Mouse (Mus musculus): ENCODE measurements around the gene Adcy1. TPM values are rescaled to one million over a fixed set of nuclear protein-coding genes. Genes with fewer than 3 reads are reported as not detected.

Gene Adcy1
- polyA plus RNA-seq, 1 experiment from 2014 or later: 10.9 TPM

- Histone ChIP-seq H3K27me3 (ENCODE audit: control insufficient read depth, insufficient read depth, low read depth, low read length) (no peaks in the 10 kb centered on the region), H3K4me1 (ENCODE audit: control insufficient read depth, insufficient read depth, low read length) (peaks cover 7% of the 10 kb centered on the region), H3K4me2 (ENCODE audit: low read length) (no peak overlapping the region), H3K27ac (ENCODE audit: low read length) (no peak overlapping the region), H3K36me3 (ENCODE audit: control insufficient read depth, insufficient read depth, low read length) (0 out of 2 replicates have a peak, but pooled peaks cover 2% of the 10 kb centered on the region), H3K9me3 (replicated peaks; ENCODE audit: control insufficient read depth, low read length, poor library complexity, severe bottlenecking) (no peaks in the 10 kb centered on the region), H3K4me3 (ENCODE audit: low read depth, low read length) (no peak overlapping the region), H3K9ac (ENCODE audit: low read depth, low read length) (no peak overlapping the region)
- WGBS: 37% methylated on average over 4 of the region's 4 CpGs
- ATAC-seq: no peak
Measured at GRCm38 (mm10) chr11:7164416-7164815, 101.1 kb downstream of the Adcy1 start.

DNA sequence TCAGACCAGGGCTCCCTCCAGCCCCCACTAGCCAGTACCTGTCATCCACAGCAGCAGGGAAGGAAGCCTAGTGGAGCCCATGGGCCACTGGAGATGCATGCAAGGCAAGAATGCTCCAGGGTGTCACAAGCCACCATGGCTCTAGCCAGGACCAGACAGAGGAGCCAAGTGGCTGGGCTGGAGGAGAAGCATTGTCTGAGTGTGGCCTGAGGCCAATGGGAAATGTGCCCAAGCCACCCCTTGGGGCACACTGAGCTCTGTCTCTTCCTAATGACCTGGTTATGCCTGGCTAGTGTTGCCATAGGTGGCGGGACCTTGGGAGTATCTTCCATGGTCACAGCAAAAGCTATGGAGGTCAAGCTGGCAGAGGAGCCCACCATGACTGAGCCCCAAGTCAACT, 106.4 kb downstream of the Adcy1 start:
- H3K4me2 ChIP-seq (ENCODE audit: low read length): no peak overlapping the region
- no peak overlapping the region for H3K4me3 ChIP-seq (ENCODE audit: low read depth, low read length)
- H3K27ac ChIP-seq (ENCODE audit: low read length): no peak overlapping the region
- peaks cover 11% of the 10 kb centered on the region; the same call in 1 of the 2 replicates for H3K36me3 ChIP-seq (ENCODE audit: control insufficient read depth, insufficient read depth, low read length)
- H3K9ac ChIP-seq (ENCODE audit: low read depth, low read length): no peak overlapping the region
- H3K4me1 ChIP-seq (ENCODE audit: control insufficient read depth, insufficient read depth, low read length): no peaks in the 10 kb centered on the region
- ATAC-seq: 0 out of 2 replicates have a peak, but pooled peaks have one; percentile 23
- no peaks in the 10 kb centered on the region for H3K9me3 ChIP-seq (replicated peaks; ENCODE audit: control insufficient read depth, low read length, poor library complexity, severe bottlenecking)
- H3K27me3 ChIP-seq (ENCODE audit: control insufficient read depth, insufficient read depth, low read depth, low read length): no peaks in the 10 kb centered on the region
- 92% methylated on average over 1 of the region's 1 CpGs for WGBS

DNA sequence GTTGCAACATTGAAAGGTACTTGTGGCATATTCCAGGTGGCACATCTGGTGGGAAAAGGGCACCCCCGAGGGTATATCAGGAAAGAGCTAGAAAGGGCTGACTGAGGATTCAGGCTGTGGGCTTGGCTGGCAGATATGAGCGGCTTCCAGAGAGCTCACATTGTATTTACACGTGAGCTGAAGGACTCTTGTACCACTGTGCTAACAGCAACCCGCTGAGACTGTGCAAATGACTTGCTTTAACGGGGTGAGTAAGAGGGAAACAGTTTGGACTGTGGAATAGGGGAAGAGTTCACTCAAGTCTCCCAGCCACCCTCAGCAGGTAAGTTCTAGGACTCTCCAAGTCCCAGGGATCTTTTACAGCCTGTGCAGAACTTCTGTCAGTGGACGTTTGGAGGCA, 110.4 kb downstream of the Adcy1 start:
- Histone ChIP-seq H3K36me3 (ENCODE audit: control insufficient read depth, insufficient read depth, low read length) (peaks cover 11% of the 10 kb centered on the region; the same call in 1 of the 2 replicates), H3K9ac (ENCODE audit: low read depth, low read length) (no peak overlapping the region), H3K4me3 (ENCODE audit: low read depth, low read length) (no peak overlapping the region), H3K4me2 (ENCODE audit: low read length) (no peak overlapping the region), H3K9me3 (replicated peaks; ENCODE audit: control insufficient read depth, low read length, poor library complexity, severe bottlenecking) (no peaks in the 10 kb centered on the region), H3K27ac (ENCODE audit: low read length) (no peak overlapping the region), H3K27me3 (ENCODE audit: control insufficient read depth, insufficient read depth, low read depth, low read length) (no peaks in the 10 kb centered on the region), H3K4me1 (ENCODE audit: control insufficient read depth, insufficient read depth, low read length) (no peaks in the 10 kb centered on the region)
- no peak for ATAC-seq
- WGBS: 87% methylated on average over 6 of the region's 6 CpGs

DNA sequence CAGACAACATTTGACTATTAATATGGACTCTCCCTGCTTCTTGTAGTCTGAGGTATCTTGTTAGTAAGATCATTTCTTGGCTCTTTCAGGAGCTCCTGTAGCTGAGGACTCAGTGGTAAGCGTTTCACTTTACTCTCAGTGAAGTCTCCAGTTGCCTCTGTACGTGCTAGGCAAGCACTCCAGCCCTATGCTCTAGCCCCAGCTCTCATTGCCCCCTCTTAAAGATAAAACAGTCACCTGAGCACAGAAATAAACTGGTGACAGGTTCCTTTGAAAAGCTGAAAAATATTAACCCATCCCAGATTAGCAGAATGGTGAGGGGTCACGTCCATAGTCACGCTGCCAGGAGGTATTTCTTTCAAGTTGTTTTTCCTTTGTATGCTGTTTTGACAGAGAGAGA, 115.4 kb downstream of the Adcy1 start:
- H3K27me3 ChIP-seq (ENCODE audit: control insufficient read depth, insufficient read depth, low read depth, low read length): no peaks in the 10 kb centered on the region
- H3K9me3 ChIP-seq (replicated peaks; ENCODE audit: control insufficient read depth, low read length, poor library complexity, severe bottlenecking): no peaks in the 10 kb centered on the region
- H3K27ac ChIP-seq (ENCODE audit: low read length): no peak overlapping the region
- 68% methylated on average over 4 of the region's 4 CpGs for WGBS
- H3K4me2 ChIP-seq (ENCODE audit: low read length): no peak overlapping the region
- no peaks in the 10 kb centered on the region for H3K36me3 ChIP-seq (ENCODE audit: control insufficient read depth, insufficient read depth, low read length)
- no peak overlapping the region for H3K4me3 ChIP-seq (ENCODE audit: low read depth, low read length)
- H3K4me1 ChIP-seq (ENCODE audit: control insufficient read depth, insufficient read depth, low read length): no peaks in the 10 kb centered on the region
- no peak overlapping the region for H3K9ac ChIP-seq (ENCODE audit: low read depth, low read length)
- ATAC-seq: no peak

- H3K4me3 ChIP-seq (ENCODE audit: low read depth, low read length): no peak overlapping the region
- H3K27ac ChIP-seq (ENCODE audit: low read length): no peak overlapping the region
- no peaks in the 10 kb centered on the region for H3K27me3 ChIP-seq (ENCODE audit: control insufficient read depth, insufficient read depth, low read depth, low read length)
- H3K9me3 ChIP-seq (replicated peaks; ENCODE audit: control insufficient read depth, low read length, poor library complexity, severe bottlenecking): no peaks in the 10 kb centered on the region
- no peaks in the 10 kb centered on the region for H3K4me1 ChIP-seq (ENCODE audit: control insufficient read depth, insufficient read depth, low read length)
- H3K4me2 ChIP-seq (ENCODE audit: low read length): no peak overlapping the region
- no peaks in the 10 kb centered on the region for H3K36me3 ChIP-seq (ENCODE audit: control insufficient read depth, insufficient read depth, low read length)
- H3K9ac ChIP-seq (ENCODE audit: low read depth, low read length): no peak overlapping the region
- no peak for ATAC-seq
- WGBS: 87% methylated on average over 2 of the region's 2 CpGs
Measured at GRCm38 (mm10) chr11:7179276-7179675, 116.0 kb downstream of the Adcy1 start.

GRCm38 (mm10) chr11:7182409-7183042, 119.2 kb downstream of the Adcy1 start:
- Histone ChIP-seq H3K4me3 (ENCODE audit: low read depth, low read length) (no peak overlapping the region), H3K4me2 (ENCODE audit: low read length) (no peak overlapping the region), H3K27ac (ENCODE audit: low read length) (no peak overlapping the region), H3K4me1 (ENCODE audit: control insufficient read depth, insufficient read depth, low read length) (no peaks in the 10 kb centered on the region), H3K36me3 (ENCODE audit: control insufficient read depth, insufficient read depth, low read length) (no peaks in the 10 kb centered on the region), H3K9ac (ENCODE audit: low read depth, low read length) (no peak overlapping the region), H3K27me3 (ENCODE audit: control insufficient read depth, insufficient read depth, low read depth, low read length) (no peaks in the 10 kb centered on the region), H3K9me3 (replicated peaks; ENCODE audit: control insufficient read depth, low read length, poor library complexity, severe bottlenecking) (no peaks in the 10 kb centered on the region)
- WGBS: 8% methylated on average over 8 of the region's 8 CpGs
- peak; percentile 78 for ATAC-seq

- Histone ChIP-seq H3K4me2 (ENCODE audit: low read length) (no peak overlapping the region), H3K4me3 (ENCODE audit: low read depth, low read length) (no peak overlapping the region), H3K9me3 (replicated peaks; ENCODE audit: control insufficient read depth, low read length, poor library complexity, severe bottlenecking) (no peaks in the 10 kb centered on the region), H3K4me1 (ENCODE audit: control insufficient read depth, insufficient read depth, low read length) (no peaks in the 10 kb centered on the region), H3K27me3 (ENCODE audit: control insufficient read depth, insufficient read depth, low read depth, low read length) (no peaks in the 10 kb centered on the region), H3K9ac (ENCODE audit: low read depth, low read length) (no peak overlapping the region), H3K36me3 (ENCODE audit: control insufficient read depth, insufficient read depth, low read length) (no peaks in the 10 kb centered on the region), H3K27ac (ENCODE audit: low read length) (no peak overlapping the region)
- ATAC-seq: no peak
- 29% methylated on average over 1 of the region's 1 CpGs for WGBS
Measured at GRCm38 (mm10) chr11:7184420-7184819, 121.1 kb downstream of the Adcy1 start.

- H3K27ac ChIP-seq (ENCODE audit: low read length): no peak overlapping the region
- WGBS: 60% methylated on average over 8 of the region's 8 CpGs
- no peaks in the 10 kb centered on the region for H3K36me3 ChIP-seq (ENCODE audit: control insufficient read depth, insufficient read depth, low read length)
- no peak for ATAC-seq
- H3K27me3 ChIP-seq (ENCODE audit: control insufficient read depth, insufficient read depth, low read depth, low read length): no peaks in the 10 kb centered on the region
- no peaks in the 10 kb centered on the region for H3K9me3 ChIP-seq (replicated peaks; ENCODE audit: control insufficient read depth, low read length, poor library complexity, severe bottlenecking)
- H3K4me3 ChIP-seq (ENCODE audit: low read depth, low read length): no peak overlapping the region
- H3K4me2 ChIP-seq (ENCODE audit: low read length): no peak overlapping the region
- no peaks in the 10 kb centered on the region for H3K4me1 ChIP-seq (ENCODE audit: control insufficient read depth, insufficient read depth, low read length)
- no peak overlapping the region for H3K9ac ChIP-seq (ENCODE audit: low read depth, low read length)
Measured at GRCm38 (mm10) chr11:7187472-7187871, 124.2 kb downstream of the Adcy1 start.

GRCm38 (mm10) chr11:7188469-7188868, 125.2 kb downstream of the Adcy1 start, which contains the start of gene Gm11985:
Gene Gm11985, minus strand, starts transcription at chr11:7188569.
- no peaks in the 10 kb centered on the region for H3K4me1 ChIP-seq (ENCODE audit: control insufficient read depth, insufficient read depth, low read length)
- no peak within 1 kb of the TSS for H3K27ac ChIP-seq (ENCODE audit: low read length)
- H3K9ac ChIP-seq (ENCODE audit: low read depth, low read length): no peak within 1 kb of the TSS
- H3K4me2 ChIP-seq (ENCODE audit: low read length): no peak within 1 kb of the TSS
- H3K4me3 ChIP-seq (ENCODE audit: low read depth, low read length): no peak within 1 kb of the TSS
- 88% methylated on average over 13 of the region's 13 CpGs for WGBS
- H3K27me3 ChIP-seq (ENCODE audit: control insufficient read depth, insufficient read depth, low read depth, low read length): no peaks in the 10 kb centered on the region
- ATAC-seq: no peak
- H3K9me3 ChIP-seq (replicated peaks; ENCODE audit: control insufficient read depth, low read length, poor library complexity, severe bottlenecking): no peaks in the 10 kb centered on the region
- no peaks in the 10 kb centered on the region for H3K36me3 ChIP-seq (ENCODE audit: control insufficient read depth, insufficient read depth, low read length)
